Mouse (Mus musculus) CD4-positive, CD25-positive, alpha-beta regulatory T cell, adult 9 weeks (primary cell): ENCODE measurements around the gene Gria3. TPM values are rescaled to one million over a fixed set of nuclear protein-coding genes. Genes with fewer than 3 reads are reported as not detected.

ENCODE experiments used
- polyA plus RNA-seq: library from polyadenylated mRNA; unstranded; fragments of 100-300 nt; shearing (Covaris generic); gene quantifications from one replicate; pipeline ENCODE4 v1.2.1, GENCODE M21; 2017

Gene Gria3
- not detected for polyA plus RNA-seq

GRCm38 (mm10) chrX:41400058-41400904 is at the start of gene Gria3:
Gene Gria3, plus strand, starts transcription at chrX:41400854.

